Mouse (Mus musculus) layer of hippocampus, postnatal 10 days (tissue): ENCODE results near the gene Slc4a11. TPM values are rescaled to one million over a fixed set of nuclear protein-coding genes. Genes with fewer than 3 reads are reported as not detected.
"Not testable (repeated sequence)": the region's sequence is repeated elsewhere in the genome, so short reads cannot be mapped to it uniquely, and the experiment has no call there.

Experiments
- DNase-seq, 2 experiments: peaks; one replicate each; pipeline ENCODE4 v3.0.0; 2021; ENCODE audit warnings: low spot score in 2 of 2
- total RNA-seq, 2 experiments: library from RNA; stranded (reverse); gene quantifications; 2 replicates each; pipeline ENCODE4 v1.2.3; 2021

The Slc4a11 gene
- total RNA-seq, 2 experiments from 2014 or later, result 0.21 to 0.38 TPM

DNA sequence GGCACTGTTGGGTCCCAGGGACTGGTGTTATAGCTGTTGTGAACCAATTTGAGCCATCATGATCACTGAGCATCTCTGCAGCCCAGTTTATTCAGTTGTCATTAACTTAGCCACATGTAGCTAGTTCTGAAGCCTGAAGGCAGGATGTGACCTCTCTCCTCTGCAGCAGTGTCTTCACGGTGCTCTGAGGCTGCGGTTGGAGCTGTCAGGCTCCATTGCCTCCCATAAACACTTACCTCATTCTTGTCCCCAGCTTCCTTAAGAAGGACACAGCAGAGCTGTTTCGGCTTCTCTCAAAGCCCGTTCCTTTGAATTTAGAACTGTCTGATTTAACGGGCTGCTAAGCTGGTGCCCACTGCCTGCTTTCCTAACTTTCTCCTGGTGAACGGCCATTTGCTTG is 17.4 kb downstream of the Slc4a11 start:
- no peak for DNase-seq

DNA sequence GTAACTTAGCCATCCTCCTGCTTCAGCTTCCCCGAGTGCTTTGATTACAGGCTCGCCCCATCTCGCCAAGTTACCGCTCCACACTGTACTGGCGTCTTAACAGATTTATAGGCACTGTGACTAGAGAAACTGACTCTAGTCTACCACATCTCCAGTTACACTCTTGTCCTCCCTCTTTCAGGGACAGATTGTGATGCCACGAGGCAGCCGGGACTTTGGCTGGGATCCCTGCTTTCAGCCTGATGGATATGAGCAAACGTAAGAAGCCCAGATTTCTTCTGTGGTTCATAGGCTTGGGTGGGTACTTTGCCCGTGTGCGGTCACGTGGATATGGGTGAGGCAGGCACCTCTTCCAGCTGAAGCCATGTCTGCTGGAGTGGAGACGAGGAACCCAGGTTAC is 18.2 kb downstream of the Slc4a11 start:
- DNase-seq, result no peak

DNA sequence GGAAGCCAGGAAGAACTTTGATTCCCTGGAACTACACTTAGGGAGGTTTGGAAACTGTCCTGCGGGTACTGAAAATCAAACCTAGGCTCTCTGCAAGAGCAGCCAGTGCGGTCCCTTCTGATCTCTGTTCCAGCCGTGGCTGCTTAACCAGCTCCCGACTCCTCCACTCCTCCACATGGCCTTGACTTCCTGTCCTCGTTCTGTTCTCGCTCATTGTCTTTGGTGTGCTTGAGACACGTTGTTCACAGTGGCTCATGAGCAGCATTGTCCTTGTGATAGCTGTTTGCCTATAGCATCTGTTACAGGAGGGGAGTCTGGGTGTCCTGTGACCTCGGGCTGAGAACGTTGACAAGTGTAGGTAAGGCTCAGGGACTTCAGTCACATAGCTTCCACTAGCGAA is 20.1 kb downstream of the Slc4a11 start:
- DNase-seq, result no peak

DNA sequence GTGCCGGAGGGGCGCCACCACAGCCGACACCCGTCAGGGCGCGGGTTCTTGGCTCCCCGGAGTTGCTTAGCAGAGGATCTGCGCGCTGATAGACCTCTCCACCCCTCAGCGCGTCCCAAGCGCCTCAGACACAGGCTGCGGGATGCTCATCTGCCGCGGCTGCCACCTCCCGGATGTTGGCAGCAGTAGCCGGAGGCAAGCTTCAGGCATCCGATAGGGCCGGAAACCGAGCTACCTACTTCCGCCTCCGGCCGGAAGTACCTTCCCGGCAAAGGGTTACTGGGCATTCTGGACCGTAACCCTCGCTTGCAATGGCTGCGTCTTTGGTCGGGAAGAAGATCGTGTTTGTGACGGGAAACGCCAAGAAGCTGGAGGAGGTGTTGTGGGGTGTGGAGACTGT is 29.8 kb downstream of the Slc4a11 start, which contains the start of gene Itpa:
TSS of gene Itpa (plus strand) at position 52 of the 400 bp plus-strand sequence.
- peak; percentile 85 to 86 for DNase-seq

DNA sequence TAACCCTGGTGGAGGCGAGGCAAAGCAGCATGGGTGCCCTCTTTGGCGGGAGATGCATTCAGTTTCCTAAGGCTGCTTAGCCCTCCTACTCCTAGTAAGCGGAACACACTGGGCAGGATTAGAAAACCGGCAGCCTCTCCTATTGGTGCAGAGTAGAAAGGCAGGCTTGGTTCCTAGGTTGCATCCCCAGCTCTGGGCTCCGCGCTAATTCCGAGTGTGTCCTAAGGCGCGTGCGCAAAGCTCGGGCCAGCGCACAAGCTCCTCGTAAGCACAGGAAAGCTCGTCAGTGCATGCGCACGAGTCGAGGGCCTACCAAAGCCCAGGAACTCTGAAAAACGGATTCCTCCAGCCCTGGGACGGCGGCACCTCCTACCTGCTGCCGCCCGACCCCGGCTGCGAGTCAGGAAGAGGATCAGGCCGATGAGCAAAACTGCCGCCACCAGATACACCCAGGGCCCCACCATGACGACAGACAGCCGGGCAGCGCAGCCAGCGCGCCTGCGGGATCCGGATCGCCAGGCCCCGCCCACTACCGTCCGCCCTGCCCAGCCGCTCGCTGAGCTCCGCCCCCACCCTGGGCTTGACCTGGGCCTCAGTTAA is 33.1 kb downstream of the Slc4a11 start, which contains the start of gene Ddrgk1:
TSS of gene Ddrgk1 (minus strand) at position 558 of the 600 bp plus-strand sequence.
- peak; percentile 89 to 93 for DNase-seq

DNA sequence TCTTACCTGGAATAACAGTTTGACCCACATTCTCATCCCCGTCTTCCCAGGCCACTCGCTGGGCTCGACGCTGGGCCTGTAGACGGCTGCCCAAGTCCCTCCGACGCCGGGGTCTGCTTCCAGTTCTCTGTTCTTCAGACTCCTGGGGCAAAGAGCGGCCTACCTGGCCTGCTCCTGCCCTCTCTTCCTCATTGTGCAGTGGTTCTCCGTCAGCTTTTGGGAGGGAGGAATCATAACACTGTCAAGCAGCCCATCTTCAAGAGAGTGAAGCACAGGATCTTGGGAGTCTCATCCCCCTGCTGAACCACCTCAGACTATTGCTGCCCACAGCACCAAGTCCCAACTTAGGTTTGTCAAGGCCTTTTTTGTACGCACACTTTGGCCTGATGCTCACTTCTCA is 34.0 kb downstream of the Slc4a11 start:
- DNase-seq, result no peak

DNA sequence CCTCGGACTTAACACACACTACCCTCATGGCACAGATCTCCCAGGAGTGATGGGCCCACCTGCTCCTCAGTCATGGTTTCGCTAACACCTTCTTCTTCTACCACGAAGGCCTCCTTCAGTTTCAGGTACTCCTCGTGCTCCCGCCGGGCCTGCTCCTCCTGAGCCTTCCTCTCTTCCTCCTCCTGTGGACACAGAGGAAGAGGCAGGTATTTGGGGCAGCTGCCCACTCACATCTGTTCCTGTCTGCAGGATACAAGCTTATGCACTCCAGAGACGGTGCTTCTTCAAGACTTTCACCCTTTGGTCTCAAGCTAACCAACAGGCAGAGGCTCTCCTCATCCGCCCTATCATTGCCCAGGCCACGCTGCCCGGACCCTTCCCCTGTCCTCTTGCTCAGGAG is 38.8 kb downstream of the Slc4a11 start:
- DNase-seq, result no peak

DNA sequence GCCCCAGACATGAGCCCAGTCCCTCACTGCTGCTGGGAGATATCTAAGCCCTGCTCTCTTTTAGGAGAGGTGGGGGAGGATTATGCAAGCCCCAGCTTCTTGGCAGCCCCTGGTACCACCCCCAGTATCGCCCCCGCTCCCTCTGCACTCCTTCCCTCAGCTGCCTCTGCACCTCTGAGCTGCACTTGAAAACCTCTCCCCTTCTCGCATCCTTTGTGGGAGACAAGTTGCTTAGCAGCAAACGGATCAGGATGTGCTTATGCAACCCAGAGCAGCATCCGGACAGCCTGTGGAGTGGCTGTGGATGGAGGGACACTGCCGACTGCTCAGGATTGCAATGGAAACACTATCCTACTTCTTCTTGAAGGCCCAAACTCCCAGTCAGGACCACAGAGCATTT is 39.8 kb downstream of the Slc4a11 start:
- peak; percentile 28 to 44 for DNase-seq

DNA sequence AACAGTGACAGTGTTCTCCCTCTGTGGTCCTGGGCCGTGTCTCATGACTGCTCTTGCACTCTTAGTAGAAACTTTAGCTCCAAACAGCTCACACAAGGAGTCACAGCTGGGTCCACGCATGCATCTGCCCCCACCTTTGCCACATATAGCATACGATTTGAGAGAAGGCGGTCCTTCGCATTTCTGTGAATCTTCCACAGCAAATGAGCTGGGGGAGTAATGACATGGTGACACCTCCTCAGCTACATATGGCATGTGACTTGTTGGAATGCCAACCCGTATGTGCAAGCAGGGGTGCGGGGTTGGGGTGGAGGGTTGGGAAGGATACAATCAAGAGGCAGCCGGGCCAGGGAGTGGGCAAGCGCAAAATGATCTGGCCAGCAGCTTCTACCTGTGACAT is 40.8 kb downstream of the Slc4a11 start:
- DNase-seq, result no peak

DNA sequence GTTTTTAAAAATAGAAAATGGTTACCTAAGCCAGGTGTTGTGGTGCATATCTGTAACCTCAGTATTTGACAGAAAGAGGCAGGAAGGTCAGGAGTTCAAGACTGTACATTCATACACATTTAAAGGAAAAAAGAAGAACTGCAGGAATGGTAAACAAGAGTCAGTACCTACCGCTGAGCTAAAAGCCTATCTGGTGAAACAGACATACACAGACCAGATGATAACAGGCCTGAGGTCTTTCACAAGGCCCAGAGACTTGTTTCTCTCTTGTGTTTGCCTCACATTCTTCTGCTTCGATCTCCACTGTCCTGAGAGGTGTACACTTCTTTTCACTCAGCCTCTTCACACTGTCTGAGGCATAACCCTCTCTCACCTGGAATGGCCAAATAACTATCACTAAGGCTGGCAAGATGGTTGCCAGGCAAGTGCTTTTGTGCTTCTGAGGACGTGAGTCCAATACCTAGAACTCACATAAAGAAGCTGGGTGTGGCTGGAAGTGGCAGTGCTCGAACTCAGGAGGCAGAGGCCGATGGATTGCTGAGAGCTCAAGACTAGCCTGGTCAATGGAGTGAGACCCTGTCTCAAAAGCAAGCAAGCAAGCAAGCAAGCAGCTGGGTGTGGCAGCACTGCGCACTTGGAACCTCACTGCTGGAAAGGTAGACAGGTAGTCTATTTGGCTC is 41.5 kb downstream of the Slc4a11 start:
- no peak for DNase-seq

DNA sequence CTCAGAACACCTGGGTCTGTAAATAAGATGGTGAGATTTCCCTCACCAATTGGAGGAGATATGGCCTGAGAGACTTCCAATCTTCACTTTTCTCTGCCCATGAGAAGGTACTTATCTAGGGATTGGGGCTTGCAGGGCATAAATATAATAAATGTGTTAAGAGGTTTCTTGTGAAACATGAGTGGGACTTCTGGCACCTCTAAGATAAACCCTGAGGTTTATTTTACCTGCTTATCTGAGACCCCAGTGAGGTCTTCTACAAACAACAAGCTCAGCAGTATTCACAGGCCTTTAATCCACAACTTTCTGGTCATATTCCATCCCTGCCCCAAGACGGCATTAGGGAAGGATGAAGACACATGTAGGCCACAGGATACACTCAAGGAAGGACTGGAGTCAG is 43.6 kb downstream of the Slc4a11 start:
- no peak for DNase-seq

DNA sequence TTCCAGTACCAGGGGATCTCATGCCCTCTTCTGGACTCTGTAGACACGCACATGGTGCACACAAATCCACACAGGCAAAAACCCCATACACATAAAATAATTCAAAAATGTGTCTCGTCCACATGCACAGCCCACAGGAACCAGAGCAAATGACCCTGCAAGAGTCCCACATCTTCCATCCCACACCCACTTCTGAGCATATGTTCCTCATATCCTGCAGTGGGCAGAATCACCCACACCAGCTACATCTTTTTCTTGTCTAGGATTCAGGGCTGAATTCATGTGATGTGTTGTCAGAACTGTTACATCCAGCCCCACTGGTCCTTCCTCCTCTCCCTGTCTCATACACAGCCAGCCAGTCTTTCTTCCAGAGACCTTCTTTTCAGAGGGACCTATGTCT is 44.0 kb downstream of the Slc4a11 start:
- DNase-seq, result no peak

DNA sequence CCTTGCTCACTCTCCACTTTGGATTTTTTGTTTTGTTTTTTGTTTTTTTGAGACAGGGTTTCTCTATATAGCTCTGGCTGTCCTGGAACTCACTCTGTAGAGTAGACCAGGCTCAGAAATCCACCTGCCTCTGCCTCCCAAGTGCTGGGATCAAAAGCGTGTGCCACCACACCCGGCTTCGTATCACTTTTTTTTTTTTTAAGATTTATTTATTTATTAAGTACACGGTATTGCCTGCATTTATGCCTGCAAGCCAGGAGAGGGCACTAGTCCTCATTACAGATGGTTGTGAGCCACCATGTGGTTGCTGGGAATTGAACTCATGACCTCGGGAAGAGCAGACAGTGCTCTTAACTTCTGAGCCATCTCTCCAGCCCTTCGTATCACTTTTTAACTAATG is 48.3 kb downstream of the Slc4a11 start:
- not testable (repeated sequence) for DNase-seq

DNA sequence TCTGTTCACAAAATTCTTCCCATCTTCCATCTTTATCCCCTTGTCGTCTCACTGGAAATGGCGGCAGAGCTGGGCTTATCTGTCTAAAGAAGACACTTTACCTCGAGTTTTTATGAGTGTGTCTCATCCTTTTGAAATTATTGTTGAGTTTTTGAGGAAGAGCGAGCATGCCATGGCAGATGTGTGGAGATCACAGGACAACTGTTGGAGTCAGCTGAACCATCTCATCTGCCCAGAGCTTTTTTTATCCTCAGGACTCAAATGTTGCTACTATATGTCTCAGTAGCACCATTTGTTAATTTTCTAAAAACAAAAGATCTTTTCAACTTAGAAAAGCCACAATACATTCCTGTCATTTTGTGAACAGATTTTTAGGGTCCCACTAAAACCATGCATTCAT is 52.1 kb downstream of the Slc4a11 start:
- DNase-seq, result no peak

DNA sequence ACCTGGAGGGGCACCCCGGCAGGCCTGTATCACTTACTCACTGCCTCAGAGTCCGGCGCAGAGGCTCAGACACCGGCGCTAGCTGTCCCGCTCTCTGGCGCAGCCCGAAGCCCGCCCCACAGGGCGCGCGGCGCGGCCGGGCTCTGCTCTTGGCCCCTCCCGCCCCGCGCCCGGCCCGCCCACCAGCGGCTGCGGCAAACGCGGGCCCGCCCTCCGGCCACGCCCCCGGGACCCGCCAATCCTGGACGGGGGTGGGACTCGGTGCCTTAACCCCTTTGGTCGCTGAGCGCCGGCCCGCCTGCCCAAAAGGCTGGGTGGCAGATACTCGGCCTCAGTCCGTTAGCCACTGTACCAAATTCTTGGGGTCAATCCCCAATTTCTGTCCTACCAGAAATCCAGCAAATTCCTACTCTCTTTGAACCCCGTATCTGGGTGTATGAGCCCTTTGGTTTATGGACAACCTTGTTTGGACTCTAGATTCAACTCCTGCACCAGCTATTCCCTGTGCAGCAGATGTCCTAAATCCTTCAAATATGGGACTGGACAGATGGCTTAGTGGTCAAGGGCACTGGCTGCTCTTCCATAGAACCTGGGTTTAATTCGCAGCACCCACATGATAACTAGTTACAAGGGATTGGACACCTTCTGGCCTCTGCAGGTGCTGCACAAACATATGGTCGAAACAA is 54.5 kb downstream of the Slc4a11 start, which contains the start of gene Lzts3:
TSS of gene Lzts3 (minus strand) at position 120 of the 686 bp plus-strand sequence.
- DNase-seq, result peak; percentile 87 to 93

DNA sequence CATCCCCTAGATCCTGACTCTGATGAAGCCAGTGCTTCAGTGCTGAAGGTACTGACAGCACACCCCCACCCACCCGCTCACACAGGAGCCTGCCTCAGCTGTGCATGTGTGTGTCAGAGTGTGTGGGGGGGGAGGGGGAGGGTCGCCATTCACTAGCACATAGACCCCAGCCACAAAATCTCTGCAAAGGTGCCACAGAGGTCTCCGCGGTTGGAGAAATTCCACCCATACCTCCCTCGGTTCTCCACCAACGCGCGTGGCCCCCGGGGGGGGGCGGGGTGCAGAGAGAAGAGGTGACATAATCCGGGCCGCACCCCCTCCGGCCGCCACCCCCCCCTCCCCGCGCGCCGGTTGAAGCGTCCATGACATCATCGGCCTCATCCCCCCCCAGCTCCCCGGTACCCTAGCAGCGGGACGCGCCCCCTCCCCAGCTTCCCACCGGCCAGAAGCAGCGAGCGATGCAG is 55.1 kb downstream of the Slc4a11 start:
- DNase-seq, result peak in 1 of 2 experiments; percentile 48

DNA sequence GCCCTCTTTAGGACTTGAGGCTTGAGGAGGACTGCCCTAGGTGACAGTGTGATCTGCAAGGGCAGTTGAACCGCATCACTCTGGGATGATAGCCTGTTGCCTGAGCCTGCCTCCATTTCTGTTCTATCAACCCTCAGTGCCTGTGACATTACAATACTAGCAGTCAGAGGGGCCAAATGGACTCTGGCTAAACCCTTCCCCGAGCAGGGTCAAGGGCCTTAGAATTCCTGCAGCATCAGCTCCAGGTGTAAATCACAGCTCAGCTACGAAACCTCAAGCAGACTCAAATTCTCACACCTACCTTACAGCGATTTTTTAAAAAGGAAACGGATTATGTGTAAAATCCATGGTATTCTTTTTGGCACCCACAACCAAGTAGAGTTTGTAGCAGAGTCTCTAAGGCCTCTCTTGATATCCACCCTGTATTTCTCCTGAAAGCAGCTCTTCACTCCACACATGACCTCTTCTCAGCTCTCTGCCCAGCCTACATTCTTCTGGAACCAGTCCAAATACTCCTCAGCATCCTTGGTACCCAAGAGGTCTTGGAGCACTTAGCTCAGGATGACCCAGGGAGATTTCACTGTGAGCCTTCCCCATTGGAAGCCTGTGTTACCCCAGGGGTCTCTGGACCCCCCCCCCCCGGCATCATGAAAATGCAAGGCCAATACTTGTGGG is 55.8 kb downstream of the Slc4a11 start:
- no peak for DNase-seq

DNA sequence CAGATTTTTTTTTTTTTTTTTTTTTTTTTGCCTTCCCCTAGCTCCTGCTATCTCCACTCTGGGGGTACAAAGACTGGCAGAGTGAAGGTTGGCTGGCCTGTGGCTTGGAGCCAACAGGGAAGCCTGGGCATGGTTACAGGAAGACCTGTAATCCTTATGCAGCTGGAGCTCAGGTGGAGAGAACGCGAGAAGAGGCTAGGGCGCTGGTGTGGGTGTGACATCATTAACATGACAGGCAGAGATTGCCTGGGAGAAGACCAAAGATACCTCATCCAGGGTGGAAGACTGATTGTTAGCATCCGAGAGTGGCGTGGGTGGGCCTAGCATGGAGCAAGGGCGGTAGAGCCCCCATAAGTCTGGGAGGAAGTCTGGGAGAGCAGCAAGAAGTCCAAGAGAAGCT is 58.0 kb downstream of the Slc4a11 start:
- no peak for DNase-seq

DNA sequence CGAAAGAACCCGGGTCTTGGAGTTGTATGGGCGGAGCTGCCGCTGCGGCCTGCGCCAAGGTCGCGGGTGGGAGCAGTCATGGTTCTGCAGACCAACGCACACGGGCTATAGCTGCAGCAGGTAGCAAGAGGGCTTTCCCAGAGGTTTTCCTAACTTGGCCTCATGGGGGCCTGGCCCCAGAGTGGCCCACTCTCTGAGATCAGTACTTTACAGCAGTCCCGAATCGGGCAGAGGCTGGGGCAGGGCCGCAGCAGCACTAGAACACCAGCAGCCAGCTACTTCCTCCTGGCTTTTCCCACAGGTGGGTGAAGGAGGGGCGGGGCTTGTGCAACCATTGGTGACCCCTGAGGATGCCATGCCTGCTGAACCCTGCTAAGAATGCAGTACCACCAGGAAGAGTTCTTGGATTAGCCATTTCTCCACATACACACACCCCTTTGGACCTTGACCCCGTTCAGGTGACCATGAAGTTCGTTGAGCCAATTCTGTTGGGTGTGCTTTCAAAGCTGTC is 59.2 kb downstream of the Slc4a11 start:
- DNase-seq, result no peak

DNA sequence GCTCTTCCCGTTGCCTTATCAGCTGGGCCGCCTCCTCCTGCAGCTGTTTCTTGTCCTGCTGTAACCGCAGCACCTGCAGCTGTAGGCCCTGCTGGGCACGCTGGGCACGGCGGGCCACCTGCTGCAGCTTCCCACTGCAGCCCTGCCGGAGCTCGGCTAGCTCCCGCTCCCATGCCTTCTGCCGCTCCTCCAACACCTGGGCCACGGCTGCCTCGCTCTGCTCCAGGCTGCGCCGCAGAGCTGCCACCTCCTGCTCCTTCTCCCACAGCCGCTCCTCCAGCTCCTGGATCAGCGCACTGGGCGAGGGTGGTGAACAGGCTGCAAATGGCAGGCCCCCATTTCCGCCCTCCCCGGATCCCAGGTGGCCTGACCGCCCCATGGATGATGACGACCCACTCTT is 61.5 kb downstream of the Slc4a11 start:
- no peak for DNase-seq

DNA sequence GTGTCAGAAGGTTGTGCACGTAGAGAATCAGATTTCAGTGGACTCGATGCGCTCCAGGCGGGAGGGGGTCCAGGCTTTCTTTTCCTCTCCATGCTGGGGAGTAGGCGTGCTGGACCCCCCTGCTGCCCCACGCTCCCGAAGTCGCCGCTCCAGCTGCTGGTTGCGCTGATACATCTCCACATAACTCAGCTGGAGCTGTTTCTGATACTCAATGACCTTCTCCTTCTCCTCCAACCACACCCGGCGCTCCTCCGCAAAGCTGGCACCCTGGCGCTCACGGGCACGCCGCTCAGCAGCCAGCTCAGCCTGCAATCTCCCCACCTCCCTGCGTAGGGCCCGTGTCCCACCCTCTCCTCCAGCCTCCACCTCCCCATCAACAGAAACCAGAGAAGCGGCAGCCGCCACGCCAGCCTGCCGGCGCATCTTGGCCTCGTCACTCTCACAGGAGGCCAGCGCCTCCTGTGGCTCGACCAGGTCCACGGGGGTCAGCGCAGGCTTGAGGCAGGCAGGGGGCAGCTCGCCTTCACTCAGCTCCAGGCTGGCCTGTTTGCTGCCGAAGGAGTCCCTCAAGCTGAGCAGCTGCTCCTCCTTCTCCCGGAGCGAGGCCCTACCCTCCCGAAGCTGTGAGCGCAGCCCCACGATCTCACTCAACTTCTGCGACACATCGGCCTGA is 62.4 kb downstream of the Slc4a11 start:
- DNase-seq, result no peak
